Mouse (Mus musculus) midbrain, postnatal 0 days (tissue): Measurements from ENCODE around the gene Hapln1. TPM values are rescaled to one million over a fixed set of nuclear protein-coding genes. Genes with fewer than 3 reads are reported as not detected.

ENCODE experiments used
- ATAC-seq: fragments of 200-750 bp; cut with Nextera tagmentation; 2 replicates; pipeline ENCODE4 v1.8.0; 2017; ENCODE audit warnings: moderate number of reproducible peaks, mild to moderate bottlenecking, moderate TSS enrichment, moderate library complexity; ENCODE audit not compliant: low FRiP score
- DNase-seq: peaks from one replicate; pipeline ENCODE4 v3.0.0-alpha.2; 2015; ENCODE audit warnings: low spot score
- H3K27ac ChIP-seq: fragments of 300-500 bp; sonication (generic); 2 replicates; pipeline ENCODE4 v1.5.1; 2014; ENCODE audit warnings: low read depth, mild to moderate bottlenecking, low read length, mixed read lengths
- H3K27me3 ChIP-seq: fragments of 300-500 bp; sonication (generic); 2 replicates; pipeline ENCODE4 v1.6.1; 2014; ENCODE audit warnings: low read length, control low read depth, mixed read lengths; ENCODE audit not compliant: insufficient read depth
- H3K36me3 ChIP-seq: fragments of 300-500 bp; sonication (generic); 2 replicates; pipeline ENCODE4 v1.6.1; 2014; ENCODE audit warnings: low read length, control low read depth, mixed read lengths; ENCODE audit not compliant: insufficient read depth
- H3K4me1 ChIP-seq: fragments of 300-500 bp; sonication (generic); 2 replicates; pipeline ENCODE4 v1.6.1; 2014; ENCODE audit warnings: mild to moderate bottlenecking, control low read depth, antibody characterized with exemption, low read length, mixed read lengths; ENCODE audit not compliant: insufficient read depth
- H3K4me2 ChIP-seq: fragments of 300-500 bp; sonication (generic); 2 replicates; pipeline ENCODE4 v1.6.1; 2014; ENCODE audit warnings: low read depth, mild to moderate bottlenecking, low read length, mixed read lengths; ENCODE audit not compliant: poor library complexity, severe bottlenecking
- H3K4me3 ChIP-seq: fragments of 300-500 bp; sonication (generic); 2 replicates; pipeline ENCODE4 v1.5.1; 2014; ENCODE audit warnings: low read depth, mild to moderate bottlenecking, low read length, moderate library complexity
- H3K9ac ChIP-seq: fragments of 300-500 bp; sonication (generic); replicated peaks from 2 replicates; pipeline ENCODE4 v1.6.1; 2014; ENCODE audit warnings: mild to moderate bottlenecking, low read length, moderate library complexity, mixed read lengths; ENCODE audit not compliant: poor library complexity, severe bottlenecking
- H3K9me3 ChIP-seq: fragments of 300-500 bp; sonication (generic); 2 replicates; pipeline ENCODE4 v1.6.1; 2016; ENCODE audit warnings: low read length, control low read depth
- CTCF ChIP-seq: IDR thresholded peaks from 2 replicates; pipeline ENCODE4 v1.5.1; 2016; ENCODE audit warnings: antibody characterized with exemption, mild to moderate bottlenecking
- WGBS: fragments of 180-500 bp; shearing (Covaris S2); extraction: QIAGEN DNeasy Blood & Tissue Kit; methylation state at CpG from one replicate; pipeline ENCODE4 v1.1.7; 2014; 5-methylcytosine and 5-hydroxymethylcytosine counted together
- polyA plus RNA-seq: library from polyadenylated mRNA; unstranded; fragments of >200 nt; fragmentation: Nextera tagmentation; extraction: Ambion mirVana; gene quantifications from 2 replicates; pipeline ENCODE4 v1.2.1, GENCODE M21; 2015
- total RNA-seq: library from RNA; depleted of rRNA; stranded (reverse); fragments of >200 nt; gene quantifications from 2 replicates; pipeline ENCODE4 v1.2.3, GENCODE M21; 2014

Hapln1 gene
- total and polyA plus RNA-seq, 2 experiments from 2014 or later = 1.1 to 1.2 TPM

DNA sequence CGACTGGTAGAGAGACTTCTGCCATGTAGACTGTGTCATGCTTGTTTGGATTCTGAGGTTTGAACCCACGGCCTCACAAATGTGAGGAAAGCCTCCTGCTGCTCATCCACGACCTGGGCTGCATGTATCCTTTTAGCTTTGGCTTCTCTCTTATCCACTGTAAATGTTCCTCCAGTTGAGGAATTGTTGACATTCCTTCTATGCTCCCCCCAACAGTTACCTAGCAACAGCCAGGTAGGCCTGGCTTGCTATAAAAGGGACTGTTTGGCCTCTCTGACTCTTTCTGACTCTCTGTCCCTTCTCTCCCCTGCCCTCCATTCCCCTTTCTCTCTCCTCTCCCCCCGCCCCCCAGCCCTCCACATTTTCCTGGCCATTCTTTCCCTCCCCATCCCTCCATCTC lies 9.9 kb downstream of the Hapln1 start:
- 58% methylated on average over 4 of the region's 4 CpGs for WGBS

DNA sequence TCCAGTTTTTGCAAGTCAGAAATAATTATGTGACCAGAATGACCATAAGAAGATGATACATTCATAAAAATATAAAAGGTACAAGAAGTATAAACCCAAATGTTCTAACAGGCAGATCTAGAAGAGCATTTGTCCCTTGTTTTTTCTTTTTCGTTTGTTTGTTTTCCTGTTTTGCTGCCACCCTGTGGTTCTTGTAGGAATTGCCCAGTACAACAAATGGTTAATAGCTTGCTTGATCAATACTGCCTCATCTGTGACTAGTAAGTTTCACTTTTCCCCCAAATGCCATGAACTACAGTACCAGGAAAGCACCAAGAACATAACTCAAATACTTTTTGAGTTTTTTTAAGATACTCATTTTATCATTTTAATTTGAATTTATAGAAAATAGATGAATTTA lies 11.9 kb downstream of the Hapln1 start:
- H3K9me3 ChIP-seq = no peaks in the 10 kb centered on the region
- peak; percentile 82 for TF ChIP-seq CTCF
- ATAC-seq (no peak), DNase-seq (peak; percentile 28)
- no peak overlapping the region for H3K4me3 ChIP-seq
- H3K9ac ChIP-seq = no peak overlapping the region
- H3K4me1 ChIP-seq = no peaks in the 10 kb centered on the region
- H3K36me3 ChIP-seq = no peaks in the 10 kb centered on the region
- 11% methylated on average over 1 of the region's 1 CpGs for WGBS
- H3K27ac ChIP-seq = no peak overlapping the region
- H3K4me2 ChIP-seq = no peak overlapping the region
- no peaks in the 10 kb centered on the region for H3K27me3 ChIP-seq

More for the DNA sequence above, 9.9 kb downstream of the Hapln1 start:
- Histone ChIP-seq H3K9ac (no peak overlapping the region), H3K36me3 (no peaks in the 10 kb centered on the region), H3K4me2 (no peak overlapping the region), H3K4me3 (no peak overlapping the region), H3K27ac (no peak overlapping the region), H3K9me3 (no peaks in the 10 kb centered on the region), H3K4me1 (no peaks in the 10 kb centered on the region), H3K27me3 (no peaks in the 10 kb centered on the region)
- ATAC-seq (no peak), DNase-seq (no peak)
- TF ChIP-seq CTCF = no peak

GRCm38 (mm10) chr13:89564518-89564917 lies 24.9 kb downstream of the Hapln1 start:
- WGBS = 88% methylated on average over 5 of the region's 5 CpGs

GRCm38 (mm10) chr13:89566300-89566699 lies 26.7 kb downstream of the Hapln1 start:
- 93% methylated on average over 4 of the region's 4 CpGs for WGBS
- Histone ChIP-seq H3K27me3 (no peaks in the 10 kb centered on the region), H3K4me3 (no peak overlapping the region), H3K27ac (no peak overlapping the region), H3K9me3 (no peaks in the 10 kb centered on the region), H3K4me2 (no peak overlapping the region), H3K36me3 (no peaks in the 10 kb centered on the region), H3K4me1 (no peaks in the 10 kb centered on the region), H3K9ac (no peak overlapping the region)
- no peak for ATAC-seq
- DNase-seq = no peak
- no peak for TF ChIP-seq CTCF

More at GRCm38 (mm10) chr13:89564518-89564917, 24.9 kb downstream of the Hapln1 start:
- Histone ChIP-seq H3K4me1 (no peaks in the 10 kb centered on the region), H3K36me3 (no peaks in the 10 kb centered on the region), H3K4me3 (no peak overlapping the region), H3K4me2 (no peak overlapping the region), H3K27ac (no peak overlapping the region), H3K9ac (no peak overlapping the region), H3K9me3 (no peaks in the 10 kb centered on the region), H3K27me3 (no peaks in the 10 kb centered on the region)
- ATAC-seq (no peak), DNase-seq (no peak)
- TF ChIP-seq CTCF = no peak

GRCm38 (mm10) chr13:89579115-89579514 lies 39.5 kb downstream of the Hapln1 start:
- H3K9me3 ChIP-seq = no peaks in the 10 kb centered on the region
- no peak overlapping the region for H3K27ac ChIP-seq
- TF ChIP-seq CTCF = no peak
- H3K4me2 ChIP-seq = no peak overlapping the region
- no peaks in the 10 kb centered on the region for H3K36me3 ChIP-seq
- H3K9ac ChIP-seq = no peak overlapping the region
- H3K27me3 ChIP-seq = no peaks in the 10 kb centered on the region
- ATAC-seq (no peak), DNase-seq (no peak)
- H3K4me1 ChIP-seq = no peaks in the 10 kb centered on the region
- 98% methylated on average over 2 of the region's 2 CpGs for WGBS
- no peak overlapping the region for H3K4me3 ChIP-seq

GRCm38 (mm10) chr13:89583138-89583746 lies 43.6 kb downstream of the Hapln1 start:
- no peaks in the 10 kb centered on the region for H3K9me3 ChIP-seq
- no peaks in the 10 kb centered on the region for H3K4me1 ChIP-seq
- H3K27me3 ChIP-seq = no peaks in the 10 kb centered on the region
- H3K4me3 ChIP-seq = no peak overlapping the region
- no peak overlapping the region for H3K4me2 ChIP-seq
- no peak for TF ChIP-seq CTCF
- WGBS = 61% methylated on average over 4 of the region's 4 CpGs
- H3K9ac ChIP-seq = no peak overlapping the region
- ATAC-seq = no peak
- no peak for DNase-seq
- H3K36me3 ChIP-seq = no peaks in the 10 kb centered on the region
- 0 out of 2 replicates have a peak overlapping the region, but pooled peaks have one; percentile 1 for H3K27ac ChIP-seq
